18 mouse cellular contexts compared by ENCODE assay signal in genomic region chr11:88036761-88037251, GRCm38 (mm10). TPM values are rescaled to one million over a fixed set of nuclear protein-coding genes. Genes with fewer than 3 reads are reported as not detected.
DNase-seq lines count a peak whose midpoint lies in the region; ATAC-seq and TF ChIP-seq lines count a peak whose summit lies in the region.
"Had no signal": no experiment of that assay in that cellular context is flagged by ENCODE, and none has a peak within 500 bp of the region (broad histone marks: within the 10 kb centered on the region; RNA-seq: fewer than 3 reads in every experiment).

No protein-coding gene starts in this region.

- H3K4me1 ChIP-seq in hindbrain, postnatal 0 days (ENCODE audit: insufficient read depth, low read length), result no peaks in the 10 kb centered on the region
- H3K4me1 ChIP-seq in hindbrain, embryonic 12.5 days, result no peaks in the 10 kb centered on the region
- no peaks in the 10 kb centered on the region for H3K4me1 ChIP-seq in midbrain, embryonic 13.5 days (replicated peaks)
- no peaks in the 10 kb centered on the region for H3K4me1 ChIP-seq in midbrain, embryonic 16.5 days (ENCODE audit: control insufficient read depth, insufficient read depth, low read length)
- H3K4me1 ChIP-seq in heart, postnatal 0 days (ENCODE audit: control insufficient read depth, insufficient read depth), result no peaks in the 10 kb centered on the region
- H3K4me1 ChIP-seq in kidney, embryonic 15.5 days, result no peaks in the 10 kb centered on the region
- H3K4me1 ChIP-seq: intestine, embryonic 15.5 days; liver, embryonic 15.5 days; midbrain, embryonic 12.5 days had no signal

- H3K4me3 ChIP-seq in hindbrain, postnatal 0 days (ENCODE audit: low read length), result no peak overlapping the region
- no peak overlapping the region for H3K4me3 ChIP-seq in hindbrain, embryonic 12.5 days
- H3K4me3 ChIP-seq in midbrain, embryonic 13.5 days (replicated peaks), result no peak overlapping the region
- no peak overlapping the region for H3K4me3 ChIP-seq in midbrain, embryonic 16.5 days (ENCODE audit: low read depth, low read length)
- H3K4me3 ChIP-seq in heart, postnatal 0 days (ENCODE audit: low read depth, low read length), result no peak overlapping the region
- H3K4me3 ChIP-seq in kidney, embryonic 15.5 days (replicated peaks), result no peak overlapping the region
- H3K4me3 ChIP-seq: forebrain, embryonic 13.5 days; intestine, embryonic 15.5 days; liver, embryonic 15.5 days; midbrain, embryonic 12.5 days had no signal

- H3K27me3 ChIP-seq in hindbrain, postnatal 0 days (ENCODE audit: insufficient read depth, low read length), result no peaks in the 10 kb centered on the region
- no peaks in the 10 kb centered on the region for H3K27me3 ChIP-seq in hindbrain, embryonic 12.5 days
- no peaks in the 10 kb centered on the region for H3K27me3 ChIP-seq in midbrain, embryonic 13.5 days
- H3K27me3 ChIP-seq in midbrain, embryonic 16.5 days (ENCODE audit: control insufficient read depth, insufficient read depth, low read depth, low read length), result no peaks in the 10 kb centered on the region
- H3K27me3 ChIP-seq in heart, postnatal 0 days (ENCODE audit: control insufficient read depth, insufficient read depth, low read length), result no peaks in the 10 kb centered on the region
- H3K27me3 ChIP-seq in kidney, embryonic 15.5 days, result no peaks in the 10 kb centered on the region
- H3K27me3 ChIP-seq: forebrain, embryonic 13.5 days; intestine, embryonic 15.5 days; liver, embryonic 15.5 days; midbrain, embryonic 12.5 days had no signal

- H3K9me3 ChIP-seq in hindbrain, postnatal 0 days (ENCODE audit: low read length), result no peaks in the 10 kb centered on the region
- H3K9me3 ChIP-seq in hindbrain, embryonic 12.5 days (replicated peaks), result no peaks in the 10 kb centered on the region
- no peaks in the 10 kb centered on the region for H3K9me3 ChIP-seq in midbrain, embryonic 13.5 days
- no peaks in the 10 kb centered on the region for H3K9me3 ChIP-seq in midbrain, embryonic 16.5 days (replicated peaks; ENCODE audit: control insufficient read depth, low read length, poor library complexity, severe bottlenecking)
- no peaks in the 10 kb centered on the region for H3K9me3 ChIP-seq in heart, postnatal 0 days (replicated peaks; ENCODE audit: control insufficient read depth, low read length)
- H3K9me3 ChIP-seq in kidney, embryonic 15.5 days (replicated peaks), result no peaks in the 10 kb centered on the region
- H3K9me3 ChIP-seq: forebrain, embryonic 13.5 days; G1E; intestine, embryonic 15.5 days; liver, embryonic 15.5 days; midbrain, embryonic 12.5 days had no signal

- 57% methylated on average over 10 of the region's 10 CpGs for WGBS in hindbrain, postnatal 0 days
- WGBS in hindbrain, embryonic 12.5 days, result 81% methylated on average over 10 of the region's 10 CpGs
- 82% methylated on average over 10 of the region's 10 CpGs for WGBS in midbrain, embryonic 13.5 days
- WGBS in midbrain, embryonic 16.5 days, result 85% methylated on average over 10 of the region's 10 CpGs
- WGBS in heart, postnatal 0 days, result 30% methylated on average over 10 of the region's 10 CpGs
- 82% methylated on average over 10 of the region's 10 CpGs for WGBS in kidney, embryonic 15.5 days

- TF ChIP-seq EP300 in heart, postnatal 0 days (IDR thresholded peaks at IDR 0.05; ENCODE audit: low read depth), result no peak

- no peak for TF ChIP-seq CTCF in hindbrain, postnatal 0 days (IDR thresholded peaks at IDR 0.05; ENCODE audit: low read depth)
- no peak for TF ChIP-seq CTCF in heart, postnatal 0 days (IDR thresholded peaks at IDR 0.05; ENCODE audit: low read depth)

- no peaks in the 10 kb centered on the region for H3K36me3 ChIP-seq in hindbrain, postnatal 0 days (ENCODE audit: insufficient read depth, low read length)
- 0 out of 2 replicates have a peak, but pooled peaks cover 12% of the 10 kb centered on the region for H3K36me3 ChIP-seq in hindbrain, embryonic 12.5 days
- H3K36me3 ChIP-seq in midbrain, embryonic 13.5 days, result peaks cover 4% of the 10 kb centered on the region; the same call in 1 of the 2 replicates
- no peaks in the 10 kb centered on the region; the same call in 1 of the 2 replicates for H3K36me3 ChIP-seq in midbrain, embryonic 16.5 days (ENCODE audit: control insufficient read depth, insufficient read depth, low read length)
- no peaks in the 10 kb centered on the region for H3K36me3 ChIP-seq in heart, postnatal 0 days (replicated peaks; ENCODE audit: control insufficient read depth, insufficient read depth, low read length)
- H3K36me3 ChIP-seq in kidney, embryonic 15.5 days, result 0 out of 2 replicates have a peak, but pooled peaks cover 4% of the 10 kb centered on the region
- H3K36me3 ChIP-seq: intestine, embryonic 15.5 days; liver, embryonic 15.5 days had no signal

- no peak overlapping the region for H3K9ac ChIP-seq in hindbrain, postnatal 0 days (replicated peaks; ENCODE audit: low read length)
- no peak overlapping the region for H3K9ac ChIP-seq in hindbrain, embryonic 12.5 days
- no peak overlapping the region for H3K9ac ChIP-seq in midbrain, embryonic 13.5 days (replicated peaks)
- no peak overlapping the region for H3K9ac ChIP-seq in midbrain, embryonic 16.5 days (ENCODE audit: low read depth, low read length)
- no peak overlapping the region for H3K9ac ChIP-seq in heart, postnatal 0 days (replicated peaks; ENCODE audit: low read depth, low read length)
- H3K9ac ChIP-seq in kidney, embryonic 15.5 days, result no peak overlapping the region
- H3K9ac ChIP-seq: forebrain, embryonic 13.5 days; intestine, embryonic 15.5 days; liver, embryonic 15.5 days; midbrain, embryonic 12.5 days had no signal

- H3K4me2 ChIP-seq in hindbrain, postnatal 0 days (ENCODE audit: low read depth, low read length), result no peak overlapping the region
- no peak overlapping the region for H3K4me2 ChIP-seq in hindbrain, embryonic 12.5 days (replicated peaks)
- no peak overlapping the region for H3K4me2 ChIP-seq in midbrain, embryonic 13.5 days (replicated peaks)
- no peak overlapping the region for H3K4me2 ChIP-seq in midbrain, embryonic 16.5 days (ENCODE audit: low read length)
- H3K4me2 ChIP-seq in heart, postnatal 0 days (ENCODE audit: low read depth, low read length), result no peak overlapping the region
- H3K4me2 ChIP-seq in kidney, embryonic 15.5 days, result no peak overlapping the region
- H3K4me2 ChIP-seq: forebrain, embryonic 13.5 days; intestine, embryonic 15.5 days; liver, embryonic 15.5 days; midbrain, embryonic 12.5 days had no signal

- DNase-seq in frontal cortex, adult 2 months (ENCODE audit: extremely low spot score in 1 of 2, low spot score in 1 of 2), result no peak
- peak; percentile 13 for DNase-seq in hindbrain, postnatal 0 days (ENCODE audit: low spot score)
- no peak for DNase-seq in heart, postnatal 0 days (ENCODE audit: low spot score)
- DNase-seq: kidney, postnatal 10 days; lung, postnatal 36 days; right cerebral cortex, postnatal 14 days; thymus, postnatal 25 days had no signal

- peak; percentile 55; the same call in 1 of the 2 replicates for ATAC-seq in frontal cortex, adult (ENCODE audit: low TSS enrichment)
- 0 out of 2 replicates have a peak, but pooled peaks have one; percentile 12 for ATAC-seq in hindbrain, postnatal 0 days
- ATAC-seq in hindbrain, embryonic 12.5 days (ENCODE audit: low FRiP score), result no peak
- no peak for ATAC-seq in midbrain, embryonic 13.5 days
- ATAC-seq in midbrain, embryonic 16.5 days, result no peak
- ATAC-seq in heart, postnatal 0 days (ENCODE audit: insufficient read depth, low read depth), result peak; percentile 60
- ATAC-seq in kidney, embryonic 15.5 days (replicated peaks; ENCODE audit: low FRiP score), result no peak
- ATAC-seq: forebrain, embryonic 13.5 days; intestine, embryonic 15.5 days had no signal

- H3K27ac ChIP-seq in hindbrain, postnatal 0 days, result no peak overlapping the region
- no peak overlapping the region for H3K27ac ChIP-seq in hindbrain, embryonic 12.5 days
- H3K27ac ChIP-seq in midbrain, embryonic 13.5 days, result 0 out of 2 replicates have a peak overlapping the region, but pooled peaks have one; percentile 4
- no peak overlapping the region for H3K27ac ChIP-seq in midbrain, embryonic 16.5 days (ENCODE audit: low read length)
- H3K27ac ChIP-seq in heart, postnatal 0 days (ENCODE audit: low read depth), result peak overlapping the region; percentile 47
- no peak overlapping the region for H3K27ac ChIP-seq in kidney, embryonic 15.5 days
- H3K27ac ChIP-seq: forebrain, embryonic 13.5 days; intestine, embryonic 15.5 days; liver, embryonic 15.5 days; midbrain, embryonic 12.5 days; stomach, postnatal 0 days had no signal

RNA-seq across cellular contexts. Expression of gene Srsf1, which starts 10.4 kb away (rescaled TPM):
- 337 and 338 TPM in 2 replicates for polyA plus RNA-seq in frontal cortex, adult 2 months (2012; rRNA removed)
- 277 and 332 TPM in 2 replicates for total RNA-seq in hindbrain, postnatal 0 days (2014; rRNA removed)
- 124 and 130 TPM in 2 replicates for polyA plus RNA-seq in hindbrain, postnatal 0 days (2015; fragmentation: Nextera tagmentation; extraction: Ambion mirVana)
- 468 and 477 TPM in 2 replicates for polyA plus RNA-seq in hindbrain, embryonic 12.5 days (2016; fragmentation: Nextera tagmentation; extraction: Ambion mirVana)
- 313 and 341 TPM in 2 replicates for polyA plus RNA-seq in midbrain, embryonic 13.5 days (2015; fragmentation: Nextera tagmentation; extraction: Ambion mirVana)
- polyA plus RNA-seq in midbrain, embryonic 16.5 days (2015; fragmentation: Nextera tagmentation; extraction: Ambion mirVana), result 200 and 230 TPM in 2 replicates
- 195 and 223 TPM in 2 replicates for total RNA-seq in heart, postnatal 0 days (2014; rRNA removed; ENCODE audit: low replicate concordance)
- 82.2 and 83.5 TPM in 2 replicates for polyA plus RNA-seq in heart, postnatal 0 days (2015; fragmentation: Nextera tagmentation; extraction: Ambion mirVana)
- polyA plus RNA-seq in kidney, embryonic 15.5 days (2015; fragmentation: Nextera tagmentation; extraction: Ambion mirVana), result 320 and 328 TPM in 2 replicates

RNA-seq across cellular contexts. Expression of gene Vezf1, which starts 31.3 kb away (rescaled TPM):
- polyA plus RNA-seq in frontal cortex, adult 2 months (2012; rRNA removed), result 23.2 and 24.3 TPM in 2 replicates
- total RNA-seq in hindbrain, postnatal 0 days (2014; rRNA removed), result 32.7 and 33.5 TPM in 2 replicates
- polyA plus RNA-seq in hindbrain, postnatal 0 days (2015; fragmentation: Nextera tagmentation; extraction: Ambion mirVana), result 29.2 and 31.9 TPM in 2 replicates
- polyA plus RNA-seq in hindbrain, embryonic 12.5 days (2016; fragmentation: Nextera tagmentation; extraction: Ambion mirVana), result 75.1 and 79.0 TPM in 2 replicates
- 67.2 and 70.1 TPM in 2 replicates for polyA plus RNA-seq in midbrain, embryonic 13.5 days (2015; fragmentation: Nextera tagmentation; extraction: Ambion mirVana)
- 39.5 and 47.4 TPM in 2 replicates for polyA plus RNA-seq in midbrain, embryonic 16.5 days (2015; fragmentation: Nextera tagmentation; extraction: Ambion mirVana)
- 31.9 and 35.5 TPM in 2 replicates for total RNA-seq in heart, postnatal 0 days (2014; rRNA removed; ENCODE audit: low replicate concordance)
- polyA plus RNA-seq in heart, postnatal 0 days (2015; fragmentation: Nextera tagmentation; extraction: Ambion mirVana), result 17.6 and 18.2 TPM in 2 replicates
- polyA plus RNA-seq in kidney, embryonic 15.5 days (2015; fragmentation: Nextera tagmentation; extraction: Ambion mirVana), result 42.5 and 42.8 TPM in 2 replicates

RNA-seq across cellular contexts. Expression of gene Dynll2, which starts 49.5 kb away (rescaled TPM):
- polyA plus RNA-seq in frontal cortex, adult 2 months (2012; rRNA removed), result 344 and 374 TPM in 2 replicates
- 51.3 and 62.1 TPM in 2 replicates for total RNA-seq in hindbrain, postnatal 0 days (2014; rRNA removed)
- polyA plus RNA-seq in hindbrain, postnatal 0 days (2015; fragmentation: Nextera tagmentation; extraction: Ambion mirVana), result 59.7 and 60.5 TPM in 2 replicates
- 39.9 and 44.8 TPM in 2 replicates for polyA plus RNA-seq in hindbrain, embryonic 12.5 days (2016; fragmentation: Nextera tagmentation; extraction: Ambion mirVana)
- polyA plus RNA-seq in midbrain, embryonic 13.5 days (2015; fragmentation: Nextera tagmentation; extraction: Ambion mirVana), result 43.3 and 52.5 TPM in 2 replicates
- polyA plus RNA-seq in midbrain, embryonic 16.5 days (2015; fragmentation: Nextera tagmentation; extraction: Ambion mirVana), result 57.3 and 58.8 TPM in 2 replicates
- total RNA-seq in heart, postnatal 0 days (2014; rRNA removed; ENCODE audit: low replicate concordance), result 18.6 and 20.7 TPM in 2 replicates
- 32.9 and 33.0 TPM in 2 replicates for polyA plus RNA-seq in heart, postnatal 0 days (2015; fragmentation: Nextera tagmentation; extraction: Ambion mirVana)
- polyA plus RNA-seq in kidney, embryonic 15.5 days (2015; fragmentation: Nextera tagmentation; extraction: Ambion mirVana), result 22.9 and 25.0 TPM in 2 replicates

Comparison
In these comparisons a context has a peak if more than half of its experiments do, and no peak if none do; other contexts are left out.
1. ATAC-seq: peak in frontal cortex, adult (single experiment), hindbrain, postnatal 0 days (single experiment) and heart, postnatal 0 days (single experiment); none in hindbrain, embryonic 12.5 days (single experiment), midbrain, embryonic 13.5 days (single experiment), midbrain, embryonic 16.5 days (single experiment) and kidney, embryonic 15.5 days (single experiment).
2. H3K27ac ChIP-seq: peak in midbrain, embryonic 13.5 days (single experiment) and heart, postnatal 0 days (single experiment); none in hindbrain, postnatal 0 days (single experiment), hindbrain, embryonic 12.5 days (single experiment), midbrain, embryonic 16.5 days (single experiment) and kidney, embryonic 15.5 days (single experiment).